Mouse (Mus musculus) cerebellum, adult 9-11 months (tissue): ENCODE results near the gene Armcx5.
"Not testable (repeated sequence)": the region's sequence is repeated elsewhere in the genome, so short reads cannot be mapped to it uniquely, and the experiment has no call there.

ENCODE experiments used
- DNase-seq: peaks from one replicate; pipeline ENCODE4 v3.0.0; 2022

Gene Armcx5

GRCm38 (mm10) chrX:135742304-135743055 is at the start of gene Armcx5, which contains the start of gene Gprasp1:
Gene Armcx5 (plus strand): TSS chrX:135742733.
Gene Gprasp1 (plus strand): TSS chrX:135742733.
- DNase-seq, result peak; percentile 92

GRCm38 (mm10) chrX:135693633-135694032 is 48.9 kb upstream of the Armcx5 start, which contains the start of gene Tcp11x2:
Gene Tcp11x2 (minus strand): TSS chrX:135693790.
- no peak for DNase-seq

- no peak for DNase-seq
These were observed 39.4 kb upstream of the Armcx5 start for GRCm38 (mm10) chrX:135703111-135703510.

- DNase-seq, result no peak
These were observed 38.2 kb upstream of the Armcx5 start for GRCm38 (mm10) chrX:135704349-135704748.

GRCm38 (mm10) chrX:135712845-135713244 is 29.7 kb upstream of the Armcx5 start:
- no peak for DNase-seq

- no peak for DNase-seq
These were observed 17.4 kb upstream of the Armcx5 start, which contains the start of gene Tmsb15a for GRCm38 (mm10) chrX:135725161-135725560. Gene Tmsb15a (minus strand): TSS chrX:135725261.

GRCm38 (mm10) chrX:135738730-135739520 is 3.6 kb upstream of the Armcx5 start:
- no peak for DNase-seq

- DNase-seq, result no peak
These were observed 473 bp downstream of the Armcx5 start for GRCm38 (mm10) chrX:135743056-135743355.

- not testable (repeated sequence) for DNase-seq
These were observed 2.8 kb downstream of the Armcx5 start for GRCm38 (mm10) chrX:135745376-135745775.

GRCm38 (mm10) chrX:135752832-135753231 is 10.3 kb downstream of the Armcx5 start:
- peak; percentile 42 for DNase-seq

- no peak for DNase-seq
These were observed 19.2 kb downstream of the Armcx5 start for GRCm38 (mm10) chrX:135761707-135762106.

- DNase-seq, result no peak
These were observed 25.6 kb downstream of the Armcx5 start for GRCm38 (mm10) chrX:135768043-135768548.

GRCm38 (mm10) chrX:135768565-135768964 is 26.0 kb downstream of the Armcx5 start:
- DNase-seq, result no peak

- no peak for DNase-seq
These were observed 49.0 kb downstream of the Armcx5 start for GRCm38 (mm10) chrX:135791536-135791935.

- DNase-seq, result no peak
These were observed 49.8 kb downstream of the Armcx5 start for GRCm38 (mm10) chrX:135792326-135792725.

- DNase-seq, result peak; percentile 73
These were observed 53.2 kb downstream of the Armcx5 start for GRCm38 (mm10) chrX:135795591-135796304.

- peak; percentile 60 for DNase-seq
These were observed 54.0 kb downstream of the Armcx5 start for GRCm38 (mm10) chrX:135796305-135797211.
